Mouse (Mus musculus) testis, postnatal 10 days (tissue): ENCODE measurements at regions not wholly inside any gene's neighbourhood (a gene's known extent, or its start where the extent isn't known, plus 50 kb on each side); places are given as distances from the start of the nearest gene placed in this dataset.

Source experiments
- DNase-seq: peaks from one replicate; pipeline ENCODE4 v3.0.0; 2021; ENCODE audit warnings: low spot score

- DNase-seq = no peak
These were observed 137.7 kb downstream of the Ipmk start for GRCm38 (mm10) chr10:71485063-71485762.

- DNase-seq = no peak
These were observed 142.2 kb downstream of the Ipmk start for GRCm38 (mm10) chr10:71489791-71490190.

DNA sequence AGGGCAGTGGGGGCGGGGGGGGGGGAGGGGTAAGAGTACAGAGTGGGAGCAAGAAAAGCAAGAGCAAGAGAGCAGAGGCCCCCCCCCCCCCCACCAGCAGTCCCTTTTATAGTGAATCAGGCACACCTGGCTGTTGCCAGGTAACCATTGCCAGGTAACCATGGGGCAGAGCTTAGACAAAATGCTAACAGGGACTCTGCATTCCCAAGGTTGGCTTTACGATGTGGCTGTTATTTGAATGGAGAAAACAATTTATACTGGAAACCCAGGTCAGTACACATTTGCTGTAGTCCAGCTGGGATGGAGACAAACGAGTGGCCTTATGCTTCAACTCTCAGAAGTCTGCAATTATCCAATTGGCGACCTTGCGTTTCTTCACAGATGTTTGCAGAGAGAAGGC is 154.5 kb downstream of the Ipmk start:
- DNase-seq = no peak

DNA sequence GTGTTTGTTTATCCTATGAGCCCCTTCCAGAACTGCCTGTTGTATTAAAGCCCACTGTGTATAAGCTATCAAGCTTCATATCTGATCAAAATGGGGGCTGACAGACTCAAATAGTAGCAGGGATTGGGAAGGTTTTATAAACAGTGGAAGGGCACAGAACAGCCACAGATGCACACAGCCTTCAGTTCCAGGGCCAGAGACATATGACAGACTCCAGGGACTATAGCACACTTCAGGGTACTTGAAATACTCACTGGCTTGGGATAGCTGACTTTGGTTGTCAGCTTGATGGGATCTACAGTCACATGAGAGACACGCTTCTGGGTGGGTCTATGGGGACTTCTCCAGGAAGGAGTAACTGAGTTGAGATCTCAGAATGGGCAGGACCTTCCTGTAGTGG is 156.7 kb downstream of the Ipmk start:
- DNase-seq = no peak

DNA sequence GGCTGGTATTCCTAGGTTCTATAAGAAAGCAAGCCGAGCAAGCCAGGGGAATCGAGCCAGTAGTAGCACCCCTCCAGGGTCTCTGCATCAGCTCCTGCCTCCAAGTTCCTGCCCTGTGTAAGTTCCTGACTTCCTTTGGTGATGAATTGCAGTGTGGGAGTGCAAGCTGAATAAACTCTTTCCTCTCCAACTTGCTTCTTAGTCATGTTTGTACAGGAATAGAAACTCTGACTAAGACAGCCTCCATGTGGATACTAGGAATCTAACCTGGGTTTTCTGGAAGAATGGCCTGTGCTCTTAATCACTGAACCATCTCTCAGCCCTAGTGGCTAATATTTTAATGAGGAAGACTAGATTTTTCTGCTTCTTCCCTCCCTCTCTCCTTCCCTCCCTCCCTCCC is 177.7 kb downstream of the Ipmk start:
- no peak for DNase-seq

DNA sequence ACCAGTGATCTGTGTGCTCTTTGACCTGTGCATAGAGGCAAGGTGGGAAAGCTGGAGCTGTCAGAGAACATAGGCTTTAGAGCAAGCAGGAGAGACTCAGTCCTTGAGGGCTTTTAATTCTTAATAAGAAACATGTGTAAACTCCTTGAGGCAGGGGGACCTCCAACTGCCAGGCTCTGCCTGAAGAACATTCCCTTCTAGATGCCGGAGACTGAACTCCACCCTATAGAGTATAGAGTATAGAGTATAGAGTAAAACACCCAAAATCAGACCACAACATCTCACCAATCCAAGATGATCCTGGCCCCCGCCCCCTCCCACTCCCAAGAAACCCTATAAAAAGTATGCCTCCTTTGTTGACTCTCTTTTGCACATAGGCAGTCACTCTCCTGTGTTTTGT is 186.2 kb downstream of the Ipmk start:
- no peak for DNase-seq

GRCm38 (mm10) chr10:71545489-71545888 is 197.9 kb downstream of the Ipmk start:
- no peak for DNase-seq

DNA sequence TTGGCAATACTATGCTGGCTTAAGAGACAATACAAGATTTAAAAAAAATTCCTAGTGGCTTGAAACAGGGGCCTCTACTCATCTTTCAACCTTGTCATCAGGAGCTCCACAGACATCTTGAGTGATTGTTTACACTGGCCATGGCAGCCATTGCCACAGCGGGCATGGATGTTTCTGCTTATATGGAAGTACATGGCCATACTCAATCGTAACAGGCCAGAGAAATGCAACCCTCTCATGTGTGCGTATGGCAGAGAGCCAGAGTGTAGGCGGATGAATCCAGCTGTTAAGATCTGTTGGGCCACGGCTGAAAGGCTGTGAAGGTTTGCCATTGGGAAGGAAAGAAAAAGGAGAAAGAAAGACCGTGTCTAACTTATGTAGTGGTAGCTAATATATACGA is 198.9 kb downstream of the Ipmk start:
- DNase-seq = no peak

DNA sequence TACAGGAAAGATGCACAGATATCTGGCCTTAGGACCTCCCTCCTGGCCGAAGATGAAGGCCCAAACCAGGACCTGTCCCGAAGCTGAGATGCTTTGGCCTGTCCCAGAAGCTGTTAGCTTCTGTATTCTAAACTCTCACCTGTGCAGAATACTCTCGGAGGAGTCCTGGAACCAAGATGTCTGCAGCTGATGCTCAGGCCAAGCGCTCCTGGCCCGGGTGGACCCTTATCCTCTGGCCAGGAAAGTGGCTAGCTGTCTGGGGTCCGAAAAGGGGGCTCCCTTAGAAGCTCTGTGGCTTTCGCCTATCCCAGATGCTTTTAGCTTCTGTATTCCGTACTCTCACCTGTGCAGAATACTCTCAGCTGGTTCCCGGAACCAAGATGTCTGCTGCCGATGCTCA is 236.2 kb downstream of the Ipmk start:
- no peak for DNase-seq

DNA sequence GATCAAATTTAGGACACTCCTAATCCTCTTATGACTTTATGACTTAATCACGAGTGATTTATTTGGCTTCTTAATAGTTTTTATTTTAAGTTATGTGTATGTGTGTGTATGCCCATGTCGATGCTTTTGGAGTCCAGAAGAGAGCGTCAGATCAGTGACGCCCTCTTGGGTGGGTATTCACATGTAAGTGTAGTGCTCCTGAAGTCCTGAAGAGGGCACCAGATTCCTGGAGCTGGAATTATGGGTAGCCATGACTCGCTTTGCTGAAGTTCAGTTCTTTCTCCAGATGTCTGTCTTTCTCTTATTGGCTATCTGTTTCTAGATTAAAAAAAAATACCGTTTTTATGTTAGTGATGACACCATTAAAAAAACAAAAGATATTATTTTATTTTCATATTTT is 251.0 kb downstream of the Ipmk start:
- DNase-seq = no peak

GRCm38 (mm10) chr10:71613736-71614135 is 266.2 kb downstream of the Ipmk start:
- no peak for DNase-seq

GRCm38 (mm10) chr10:71617156-71617555 is 269.6 kb downstream of the Ipmk start:
- DNase-seq = no peak

DNA sequence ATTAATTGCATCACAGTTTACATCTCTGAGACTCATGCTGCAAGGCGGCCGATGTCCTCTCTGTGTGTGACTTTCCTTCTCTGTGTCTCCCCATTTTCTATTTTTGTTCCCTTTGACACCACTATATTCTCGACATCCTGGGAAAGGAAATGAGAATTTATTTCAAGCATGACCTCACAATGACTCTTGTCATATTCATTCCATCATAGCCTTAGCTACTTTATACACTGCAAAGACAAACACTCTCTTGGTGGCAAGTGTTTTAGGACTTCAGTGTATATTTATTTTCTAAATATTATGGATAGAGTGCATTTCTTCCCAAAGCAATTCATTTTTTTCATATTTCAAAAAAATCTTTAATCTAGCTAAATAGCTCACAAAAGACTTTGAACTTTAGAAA is 298.5 kb downstream of the Ipmk start:
- no peak for DNase-seq

DNA sequence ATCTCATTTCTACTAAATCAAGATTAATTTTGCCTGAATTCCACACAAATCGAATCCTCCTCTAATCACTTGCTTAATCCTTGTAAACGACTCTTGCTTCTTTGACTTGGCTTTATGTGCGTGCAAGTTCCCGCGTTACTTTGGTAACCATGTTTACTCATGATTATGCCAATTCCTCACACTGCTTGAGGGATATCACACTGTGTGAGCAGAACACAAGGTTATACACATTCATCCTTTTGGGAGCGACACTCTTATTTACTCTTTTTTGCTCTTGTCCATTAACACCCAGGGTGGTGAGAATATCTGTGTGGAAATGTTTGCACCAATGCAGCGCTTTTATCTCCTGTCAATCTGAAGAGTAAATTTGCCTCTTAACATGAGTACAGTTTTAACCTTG is 310.0 kb downstream of the Ipmk start:
- DNase-seq = no peak

DNA sequence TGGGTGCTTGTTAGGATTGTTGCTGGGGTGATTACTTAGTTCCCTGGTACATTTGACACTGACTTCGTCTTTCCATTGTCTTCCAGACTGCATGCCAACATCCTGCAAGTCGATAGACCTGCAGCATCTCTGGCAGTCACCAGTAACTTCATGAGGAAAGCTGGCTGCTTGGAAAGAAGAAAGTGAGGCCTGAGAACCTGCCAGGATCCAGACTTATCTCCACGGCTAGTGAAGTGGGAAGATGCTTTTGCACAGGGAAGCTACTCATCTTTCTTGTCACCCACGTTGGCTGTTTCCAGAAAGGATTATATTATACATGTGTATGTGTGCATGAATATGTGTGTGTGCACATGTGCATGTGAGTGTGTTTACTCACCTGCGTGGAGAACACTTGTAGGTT is 316.0 kb downstream of the Ipmk start:
- no peak for DNase-seq

DNA sequence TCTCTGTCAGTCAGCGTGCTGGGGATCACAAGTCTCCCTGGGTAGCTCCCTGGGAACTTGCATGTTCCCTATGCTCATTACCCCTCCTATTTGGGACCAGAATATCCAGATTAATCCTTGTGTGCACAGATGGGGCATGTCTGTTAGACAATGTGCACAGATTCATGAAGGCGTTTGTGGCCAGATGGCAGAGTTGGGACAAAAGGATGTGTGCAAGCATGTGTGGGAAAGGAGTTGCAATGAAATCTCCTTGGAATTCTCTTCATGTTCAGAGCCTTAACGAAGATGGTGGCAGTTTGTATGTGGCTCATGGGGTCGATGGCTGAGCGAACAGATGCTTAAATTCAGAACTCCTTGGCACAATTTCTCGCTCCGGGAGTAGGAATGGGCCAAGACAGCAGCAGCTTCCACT is 319.6 kb downstream of the Ipmk start:
- no peak for DNase-seq

GRCm38 (mm10) chr10:71679240-71679639 is 331.7 kb downstream of the Ipmk start:
- DNase-seq = no peak

DNA sequence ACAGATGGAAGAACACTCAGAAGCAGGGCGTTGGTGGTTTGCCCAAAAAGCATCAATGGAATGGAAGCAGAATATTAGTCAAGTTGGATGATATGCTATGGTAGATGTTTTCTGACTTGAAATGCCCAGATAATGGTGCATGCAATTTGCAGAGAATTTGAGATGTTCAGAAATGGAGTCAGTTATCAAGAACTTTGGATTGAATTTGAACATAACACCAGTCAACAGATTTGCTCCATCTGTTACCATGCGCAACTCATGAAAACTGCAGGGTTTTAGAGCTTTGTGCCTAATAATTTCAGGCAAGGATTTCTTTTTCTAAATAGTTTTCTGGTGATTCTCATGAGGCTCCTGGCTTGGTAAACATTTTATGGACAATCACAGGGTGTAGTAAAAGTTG is 365.9 kb downstream of the Ipmk start:
- DNase-seq = no peak

DNA sequence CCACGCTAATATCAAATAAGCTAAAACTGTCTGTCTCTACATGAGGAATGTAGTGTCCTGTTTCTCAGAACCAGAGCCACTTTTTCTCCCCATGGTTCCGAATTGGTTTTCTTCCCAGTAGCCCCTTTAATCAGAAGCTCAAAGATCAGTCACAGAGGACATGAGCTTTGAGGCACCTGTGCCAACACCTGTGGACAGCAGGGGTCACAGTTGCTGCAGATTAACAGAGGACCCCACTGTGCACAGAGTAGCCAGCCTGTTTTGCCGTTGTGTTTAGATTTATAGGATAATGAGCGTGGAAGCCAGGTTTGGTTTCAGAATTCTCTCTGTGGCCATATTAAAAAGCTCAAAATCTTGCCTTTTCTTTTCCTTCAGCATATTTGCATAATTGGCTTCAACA is 380.2 kb downstream of the Ipmk start:
- no peak for DNase-seq

- DNase-seq = no peak
These were observed 386.3 kb downstream of the Ipmk start for GRCm38 (mm10) chr10:71733821-71734220.

DNA sequence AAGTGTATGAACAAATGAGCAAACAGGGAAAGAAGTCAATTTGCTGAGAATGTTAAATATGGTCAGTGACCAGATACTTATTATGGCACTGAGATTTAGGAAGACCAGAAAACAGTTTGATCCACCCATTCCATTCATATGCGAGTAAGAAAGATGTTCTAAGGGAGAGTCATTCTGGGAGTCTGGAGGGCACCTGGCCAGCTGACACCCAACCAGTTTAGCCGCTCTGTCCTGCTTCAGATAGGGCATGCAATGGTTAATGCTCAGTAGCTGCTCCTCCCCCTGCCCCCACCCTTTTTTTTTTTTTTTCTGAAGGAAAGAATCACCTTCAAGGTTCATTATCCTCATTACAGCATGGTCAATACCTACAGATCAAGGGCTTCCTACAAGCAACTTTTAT is 386.9 kb downstream of the Ipmk start:
- DNase-seq = no peak

DNA sequence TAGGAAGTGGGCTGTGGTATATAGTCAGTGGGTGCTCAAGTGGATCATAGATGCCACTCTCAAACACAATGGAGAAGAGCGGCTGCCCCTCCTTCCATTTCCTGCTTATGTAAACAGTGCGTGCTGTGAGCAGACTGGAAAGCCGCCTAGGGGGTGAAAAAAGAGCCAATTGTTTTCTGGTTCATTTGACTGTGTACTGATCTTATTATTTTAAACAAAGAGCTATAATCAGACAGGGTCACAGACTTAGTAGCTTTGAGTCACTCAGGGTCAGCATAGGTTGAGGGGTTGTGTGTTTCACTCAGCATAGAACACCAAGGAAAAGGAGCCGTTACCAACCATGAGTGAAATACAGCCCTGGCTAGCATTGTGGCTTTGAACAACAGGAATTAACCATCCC is 390.7 kb downstream of the Ipmk start:
- no peak for DNase-seq

GRCm38 (mm10) chr10:71748557-71749493 is 401.3 kb downstream of the Ipmk start:
- no peak for DNase-seq

DNA sequence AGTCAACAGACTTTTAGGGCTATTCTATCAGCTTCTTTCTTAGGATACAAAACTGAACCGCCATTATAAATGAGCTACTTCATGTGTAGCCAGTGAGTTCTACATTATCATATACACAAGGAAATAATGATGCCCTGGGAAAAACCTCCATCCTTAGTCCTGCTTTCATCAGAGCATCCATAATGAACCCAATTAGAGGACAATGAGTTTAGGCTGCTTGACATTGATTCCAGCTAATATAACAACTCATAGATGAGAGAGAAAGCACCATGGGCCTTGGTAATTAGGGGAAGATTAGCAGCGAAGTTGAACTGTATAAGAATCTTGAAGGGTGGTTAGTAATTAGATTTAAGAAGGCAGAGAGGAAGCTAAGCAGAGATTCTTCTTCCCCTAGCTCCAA is 405.7 kb downstream of the Ipmk start:
- DNase-seq = no peak
